11 mouse cellular contexts compared by ENCODE assay signal in genomic region chr1:75214886-75215285, GRCm38 (mm10). TPM values are rescaled to one million over a fixed set of nuclear protein-coding genes. Genes with fewer than 3 reads are reported as not detected.
DNase-seq lines count a peak whose midpoint lies in the region; ATAC-seq lines count a peak whose summit lies in the region.
"Had no signal": no experiment of that assay in that cellular context is flagged by ENCODE, and none has a peak within 500 bp of the region (broad histone marks: within the 10 kb centered on the region; RNA-seq: fewer than 3 reads in every experiment).

No protein-coding gene starts in this region.

- whole genome bisulfite sequencing in liver, embryonic 13.5 days (ENCODE audit: insufficient replicate concordance): 50% methylated on average over 5 of the region's 5 CpGs
- 78% methylated on average over 5 of the region's 5 CpGs for WGBS in forebrain, embryonic 12.5 days

- peaks cover 6% of the 10 kb centered on the region for H3K27me3 ChIP-seq in liver, embryonic 13.5 days
- peaks cover 42% of the 10 kb centered on the region for H3K27me3 ChIP-seq in forebrain, embryonic 12.5 days

- DNase-seq in gastrocnemius, postnatal 25 days: peak; percentile 40
- no peak for DNase-seq in gastrocnemius, postnatal 36 days
- DNase-seq in brain, adult 2 months (ENCODE audit: low read depth, low spot score): peak; percentile 24
- peak; percentile 86 to 88 for DNase-seq in kidney, adult 8-10 months
- no peak for DNase-seq in liver, embryonic 13.5 days
- no peak for DNase-seq in thymus, postnatal 4 days
- no peak for DNase-seq in testis, postnatal 14 days (ENCODE audit: low spot score)

- peak overlapping the region; percentile 96 for H3K27ac ChIP-seq in liver, embryonic 13.5 days
- no peak overlapping the region for H3K27ac ChIP-seq in forebrain, embryonic 12.5 days

- ATAC-seq in liver, embryonic 13.5 days (ENCODE audit: low read depth): no peak
- ATAC-seq in forebrain, embryonic 12.5 days (ENCODE audit: low FRiP score): no peak

- intact Hi-C loops in gastrocnemius, postnatal 36 days (cut with DNase I): no loop called here

- H3K4me2 ChIP-seq in liver, embryonic 13.5 days: peak overlapping the region; percentile 99
- no peak overlapping the region for H3K4me2 ChIP-seq in forebrain, embryonic 12.5 days

- peaks cover 56% of the 10 kb centered on the region for H3K36me3 ChIP-seq in liver, embryonic 13.5 days
- peaks cover 41% of the 10 kb centered on the region for H3K36me3 ChIP-seq in forebrain, embryonic 12.5 days (replicated peaks)

- no peaks in the 10 kb centered on the region for H3K9me3 ChIP-seq in liver, embryonic 13.5 days (replicated peaks)
- no peaks in the 10 kb centered on the region for H3K9me3 ChIP-seq in forebrain, embryonic 12.5 days

- peak overlapping the region; percentile 91 for H3K4me3 ChIP-seq in liver, embryonic 13.5 days (replicated peaks)
- H3K4me3 ChIP-seq in forebrain, embryonic 12.5 days (replicated peaks): no peak overlapping the region

- H3K4me1 ChIP-seq in liver, embryonic 13.5 days (replicated peaks): peaks cover 79% of the 10 kb centered on the region
- peaks cover 42% of the 10 kb centered on the region for H3K4me1 ChIP-seq in forebrain, embryonic 12.5 days

- H3K9ac ChIP-seq in liver, embryonic 13.5 days: peak overlapping the region; percentile 96
- no peak overlapping the region for H3K9ac ChIP-seq in forebrain, embryonic 12.5 days

RNA-seq across cellular contexts. Expression of gene Stk16, which starts 4.2 kb away (rescaled TPM):
- 10 to 100 TPM; 23.1 to 26.0 TPM for total RNA-seq in gastrocnemius, postnatal 25 days (2021)
- total RNA-seq in gastrocnemius, postnatal 36 days (2021): 10 to 100 TPM; 19.4 to 23.1 TPM
- 90.7 and 90.8 TPM in 2 replicates for polyA plus RNA-seq in liver, embryonic 13.5 days (2015; fragmentation: Nextera tagmentation; extraction: Ambion mirVana)
- polyA plus RNA-seq in forebrain, embryonic 12.5 days (2016; fragmentation: Nextera tagmentation; extraction: Ambion mirVana): 122 and 132 TPM in 2 replicates

RNA-seq across cellular contexts. Expression of gene Glb1l, which starts 4.3 kb away (rescaled TPM):
- total RNA-seq in gastrocnemius, postnatal 25 days (2021): 1 to 10 TPM; 1.9 to 2.7 TPM
- 1 to 10 TPM; 2.3 to 3.0 TPM for total RNA-seq in gastrocnemius, postnatal 36 days (2021)
- polyA plus RNA-seq in liver, embryonic 13.5 days (2015; fragmentation: Nextera tagmentation; extraction: Ambion mirVana): 3.8 and 5.0 TPM in 2 replicates
- 22.6 and 22.7 TPM in 2 replicates for polyA plus RNA-seq in forebrain, embryonic 12.5 days (2016; fragmentation: Nextera tagmentation; extraction: Ambion mirVana)

RNA-seq across cellular contexts. Expression of gene Tuba4a, which starts 4.8 kb away (rescaled TPM):
- total RNA-seq in gastrocnemius, postnatal 25 days (2021): 100 to 1,000 TPM; 749 to 982 TPM
- 100 to 1,000 TPM; 921 to 954 TPM for total RNA-seq in gastrocnemius, postnatal 36 days (2021)
- polyA plus RNA-seq in liver, embryonic 13.5 days (2015; fragmentation: Nextera tagmentation; extraction: Ambion mirVana): 456 and 508 TPM in 2 replicates
- 8.1 and 9.1 TPM in 2 replicates for polyA plus RNA-seq in forebrain, embryonic 12.5 days (2016; fragmentation: Nextera tagmentation; extraction: Ambion mirVana)

RNA-seq across cellular contexts. Expression of gene A630095N17Rik, which starts 17.0 kb away (rescaled TPM):
- not detected for total RNA-seq in gastrocnemius, postnatal 25 days (2021)
- total RNA-seq in gastrocnemius, postnatal 36 days (2021): not detected
- polyA plus RNA-seq in liver, embryonic 13.5 days (2015; fragmentation: Nextera tagmentation; extraction: Ambion mirVana): not detected in 2 replicates
- polyA plus RNA-seq in forebrain, embryonic 12.5 days (2016; fragmentation: Nextera tagmentation; extraction: Ambion mirVana): not detected in 2 replicates
- total RNA-seq: layer of hippocampus, postnatal 25 days; neutrophil, adult 5-6 weeks had no signal
- polyA plus RNA-seq: embryonic facial prominence, embryonic 11.5 days had no signal

RNA-seq across cellular contexts. Expression of gene Dnajb2, which starts 21.3 kb away (rescaled TPM):
- 10 to 100 TPM; 58.4 to 60.9 TPM for total RNA-seq in gastrocnemius, postnatal 25 days (2021)
- total RNA-seq in gastrocnemius, postnatal 36 days (2021): 10 to 100 TPM; 63.1 to 67.1 TPM
- polyA plus RNA-seq in liver, embryonic 13.5 days (2015; fragmentation: Nextera tagmentation; extraction: Ambion mirVana): 31.2 and 34.7 TPM in 2 replicates
- polyA plus RNA-seq in forebrain, embryonic 12.5 days (2016; fragmentation: Nextera tagmentation; extraction: Ambion mirVana): 38.1 and 41.5 TPM in 2 replicates

Comparison
In these comparisons a context has a peak if more than half of its experiments do, and no peak if none do; other contexts are left out.
1. DNase-seq: peak in gastrocnemius, postnatal 25 days (single experiment), brain, adult 2 months (single experiment) and kidney, adult 8-10 months (2 of 2); none in gastrocnemius, postnatal 36 days (0 of 2), liver, embryonic 13.5 days (single experiment), thymus, postnatal 4 days (single experiment) and testis, postnatal 14 days (single experiment).